Mouse (Mus musculus) liver, postnatal 0 days (tissue): ENCODE results near the gene F11r. TPM values are rescaled to one million over a fixed set of nuclear protein-coding genes. Genes with fewer than 3 reads are reported as not detected.

Experiments
- ATAC-seq: fragments of 200-750 bp; cut with Nextera tagmentation; 2 replicates; pipeline ENCODE4 v1.8.0; 2017; ENCODE audit warnings: mild to moderate bottlenecking, moderate library complexity
- DNase-seq: peaks from one replicate; pipeline ENCODE4 v3.0.0-alpha.2; 2016
- H3K27ac ChIP-seq: fragments of 300-500 bp; sonication (generic); 2 replicates; pipeline ENCODE4 v1.5.1; 2014; ENCODE audit warnings: antibody characterized with exemption, moderate library complexity, mild to moderate bottlenecking, low read depth
- H3K27me3 ChIP-seq: fragments of 300-500 bp; sonication (generic); 2 replicates; pipeline ENCODE4 v1.6.1; 2014; ENCODE audit warnings: low read length, control low read depth, mixed read lengths; ENCODE audit not compliant: insufficient read depth
- H3K36me3 ChIP-seq: fragments of 300-500 bp; sonication (generic); replicated peaks from 2 replicates; pipeline ENCODE4 v1.6.1; 2014; ENCODE audit warnings: mild to moderate bottlenecking, control low read depth, low read length, moderate library complexity, mixed read lengths; ENCODE audit not compliant: insufficient read depth
- H3K4me1 ChIP-seq: fragments of 300-500 bp; sonication (generic); 2 replicates; pipeline ENCODE4 v1.6.1; 2014; ENCODE audit warnings: antibody characterized with exemption, mild to moderate bottlenecking, control low read depth; ENCODE audit not compliant: insufficient read depth
- H3K4me2 ChIP-seq: fragments of 300-500 bp; sonication (generic); 2 replicates; pipeline ENCODE4 v1.6.1; 2014; ENCODE audit warnings: low read depth, mild to moderate bottlenecking, low read length, moderate library complexity, mixed read lengths
- H3K4me3 ChIP-seq: fragments of 300-500 bp; sonication (generic); 2 replicates; pipeline ENCODE4 v1.5.1; 2014; ENCODE audit warnings: low read depth, low read length
- H3K9ac ChIP-seq: fragments of 300-500 bp; sonication (generic); replicated peaks from 2 replicates; pipeline ENCODE4 v1.6.1; 2014; ENCODE audit warnings: mild to moderate bottlenecking, moderate library complexity
- H3K9me3 ChIP-seq: fragments of 300-500 bp; sonication (generic); 2 replicates; pipeline ENCODE4 v1.6.1; 2016; ENCODE audit warnings: mild to moderate bottlenecking, control low read depth, low read length, mixed read lengths
- CTCF ChIP-seq: sonication (generic); IDR thresholded peaks from 2 replicates; pipeline ENCODE4 v1.5.1; 2016; ENCODE audit warnings: antibody characterized with exemption, low read depth
- EP300 ChIP-seq: IDR thresholded peaks from 2 replicates; pipeline ENCODE4 v1.6.1; 2016; ENCODE audit warnings: antibody characterized with exemption, low read depth, mild to moderate bottlenecking
- WGBS: fragments of 180-500 bp; shearing (Covaris S2); extraction: QIAGEN DNeasy Blood & Tissue Kit; methylation state at CpG from one replicate; pipeline ENCODE4 v1.1.7; 2014; ENCODE audit not compliant: insufficient replicate concordance; 5-methylcytosine and 5-hydroxymethylcytosine counted together
- polyA plus RNA-seq: library from polyadenylated mRNA; unstranded; fragments of >200 nt; fragmentation: Nextera tagmentation; extraction: Ambion mirVana; gene quantifications from 2 replicates; pipeline ENCODE4 v1.2.1, GENCODE M21; 2015

F11r gene
- polyA plus RNA-seq, result 57.9 and 61.7 TPM in 2 replicates

- H3K9ac ChIP-seq, result peak within 1 kb of the TSS; percentile 62
- WGBS, result 2% methylated on average over 43 of the region's 46 CpGs
- H3K4me1 ChIP-seq, result peaks cover 27% of the 10 kb centered on the region
- H3K4me2 ChIP-seq, result peak within 1 kb of the TSS; percentile 73
- H3K27ac ChIP-seq, result peak within 1 kb of the TSS; percentile 86
- DNase-seq, result peak; percentile 90
- TF ChIP-seq EP300, result peak; percentile 71
- TF ChIP-seq CTCF, result peak; percentile 17; the same call in 1 of the 2 replicates
- H3K27me3 ChIP-seq, result no peaks in the 10 kb centered on the region
- H3K36me3 ChIP-seq, result no peaks in the 10 kb centered on the region
- peak; percentile 94 for ATAC-seq
- H3K4me3 ChIP-seq, result peak within 1 kb of the TSS; percentile 51
- no peaks in the 10 kb centered on the region for H3K9me3 ChIP-seq
Observed at GRCm38 (mm10) chr1:171437264-171438013, at the start of gene F11r. TSS of gene F11r (plus strand) at chr1:171437535.

GRCm38 (mm10) chr1:171388376-171389102, 48.8 kb upstream of the F11r start, which contains the start of gene Arhgap30:
TSS of gene Arhgap30 (plus strand) at chr1:171388954.
- Histone ChIP-seq H3K27me3 (no peaks in the 10 kb centered on the region), H3K4me3 (peak within 1 kb of the TSS; percentile 56), H3K4me1 (no peaks in the 10 kb centered on the region), H3K36me3 (no peaks in the 10 kb centered on the region), H3K9me3 (no peaks in the 10 kb centered on the region), H3K27ac (peak within 1 kb of the TSS; percentile 95), H3K4me2 (peak within 1 kb of the TSS; percentile 67), H3K9ac (peak within 1 kb of the TSS; percentile 66)
- peak; percentile 78 for ATAC-seq
- DNase-seq, result peak; percentile 81
- TF ChIP-seq EP300 (no peak), CTCF (no peak)
- 32% methylated on average over 15 of the region's 15 CpGs for WGBS

- Histone ChIP-seq H3K36me3 (no peaks in the 10 kb centered on the region), H3K27ac (peak overlapping the region; percentile 95), H3K4me2 (peak overlapping the region; percentile 67), H3K9ac (peak overlapping the region; percentile 66), H3K27me3 (no peaks in the 10 kb centered on the region), H3K9me3 (no peaks in the 10 kb centered on the region), H3K4me1 (no peaks in the 10 kb centered on the region), H3K4me3 (peak overlapping the region; percentile 56)
- 26% methylated on average over 4 of the region's 4 CpGs for WGBS
- DNase-seq (peak; percentile 71), ATAC-seq (peak; percentile 52)
- TF ChIP-seq CTCF (no peak), EP300 (no peak)
Observed at GRCm38 (mm10) chr1:171390101-171390500, 47.2 kb upstream of the F11r start.

GRCm38 (mm10) chr1:171401821-171402220, 35.5 kb upstream of the F11r start:
- Histone ChIP-seq H3K27me3 (no peaks in the 10 kb centered on the region), H3K36me3 (peaks cover 7% of the 10 kb centered on the region; the same call in 1 of the 2 replicates), H3K4me2 (no peak overlapping the region), H3K27ac (no peak overlapping the region), H3K9me3 (no peaks in the 10 kb centered on the region), H3K4me1 (no peaks in the 10 kb centered on the region), H3K9ac (no peak overlapping the region), H3K4me3 (no peak overlapping the region)
- WGBS, result 86% methylated on average over 4 of the region's 4 CpGs
- ATAC-seq (no peak), DNase-seq (no peak)
- TF ChIP-seq CTCF, result no peak
- no peak for TF ChIP-seq EP300

GRCm38 (mm10) chr1:171402991-171403390, 34.3 kb upstream of the F11r start:
- Histone ChIP-seq H3K27ac (no peak overlapping the region), H3K36me3 (peaks cover 7% of the 10 kb centered on the region; the same call in 1 of the 2 replicates), H3K4me3 (no peak overlapping the region), H3K4me2 (no peak overlapping the region), H3K4me1 (no peaks in the 10 kb centered on the region), H3K9ac (no peak overlapping the region), H3K27me3 (no peaks in the 10 kb centered on the region), H3K9me3 (no peaks in the 10 kb centered on the region)
- no peak for ATAC-seq
- 78% methylated on average over 9 of the region's 9 CpGs for WGBS
- TF ChIP-seq CTCF (no peak), EP300 (no peak)
- DNase-seq, result no peak

- Histone ChIP-seq H3K9ac (no peak overlapping the region), H3K27me3 (no peaks in the 10 kb centered on the region), H3K4me1 (no peaks in the 10 kb centered on the region), H3K4me3 (no peak overlapping the region), H3K27ac (no peak overlapping the region), H3K9me3 (no peaks in the 10 kb centered on the region), H3K4me2 (no peak overlapping the region), H3K36me3 (no peaks in the 10 kb centered on the region)
- ATAC-seq (no peak), DNase-seq (no peak)
- TF ChIP-seq EP300, result no peak
- no peak for TF ChIP-seq CTCF
- 70% methylated on average over 5 of the region's 5 CpGs for WGBS
Observed at GRCm38 (mm10) chr1:171407263-171407662, 30.1 kb upstream of the F11r start.
